Mouse (Mus musculus) neural tube, embryonic 14.5 days (tissue): ENCODE data around the gene Klhl30. TPM values are rescaled to one million over a fixed set of nuclear protein-coding genes. Genes with fewer than 3 reads are reported as not detected.

Experiments
- ATAC-seq: fragments of 200-750 bp; cut with Nextera tagmentation; 2 replicates; pipeline ENCODE4 v1.8.0; 2017; ENCODE audit warnings: low read depth, mild to moderate bottlenecking, moderate TSS enrichment, moderate library complexity
- H3K27ac ChIP-seq: fragments of 300-500 bp; sonication (generic); 2 replicates; pipeline ENCODE4 v1.5.1; 2014; ENCODE audit warnings: low read depth, mild to moderate bottlenecking, control low read depth, low read length, moderate library complexity, mixed read lengths
- H3K27me3 ChIP-seq: fragments of 300-500 bp; sonication (generic); 2 replicates; pipeline ENCODE4 v1.6.1; 2014; ENCODE audit warnings: low read length; ENCODE audit not compliant: control insufficient read depth, insufficient read depth
- H3K36me3 ChIP-seq: fragments of 300-500 bp; sonication (generic); 2 replicates; pipeline ENCODE4 v1.6.1; 2014; ENCODE audit warnings: low read length, mixed read lengths; ENCODE audit not compliant: control insufficient read depth, insufficient read depth
- H3K4me1 ChIP-seq: fragments of 300-500 bp; sonication (generic); 2 replicates; pipeline ENCODE4 v1.6.1; 2014; ENCODE audit warnings: low read length; ENCODE audit not compliant: control insufficient read depth, insufficient read depth
- H3K4me2 ChIP-seq: fragments of 300-500 bp; sonication (generic); 2 replicates; pipeline ENCODE4 v1.6.1; 2014; ENCODE audit warnings: mild to moderate bottlenecking, low read depth, low read length, control low read depth
- H3K4me3 ChIP-seq: fragments of 300-500 bp; sonication (generic); 2 replicates; pipeline ENCODE4 v1.5.1; 2014; ENCODE audit warnings: low read depth, low read length, control low read depth, mixed read lengths
- H3K9ac ChIP-seq: fragments of 300-500 bp; sonication (generic); replicated peaks from 2 replicates; pipeline ENCODE4 v1.6.1; 2014; ENCODE audit warnings: low read depth, mild to moderate bottlenecking, control low read depth, low read length, mixed read lengths
- H3K9me3 ChIP-seq: fragments of 300-500 bp; sonication (generic); 2 replicates; pipeline ENCODE4 v1.6.1; 2016; ENCODE audit warnings: low read length; ENCODE audit not compliant: control insufficient read depth
- WGBS: fragments of 180-500 bp; shearing (Covaris S2); extraction: QIAGEN DNeasy Blood & Tissue Kit; methylation state at CpG from one replicate; pipeline ENCODE4 v1.1.7; 2014; 5-methylcytosine and 5-hydroxymethylcytosine counted together
- polyA plus RNA-seq: library from polyadenylated mRNA; unstranded; fragments of >200 nt; fragmentation: Nextera tagmentation; extraction: Ambion mirVana; gene quantifications from 2 replicates; pipeline ENCODE4 v1.2.1, GENCODE M21; 2014

The Klhl30 gene
- polyA plus RNA-seq, result 0.17 TPM in 1 of 2 replicates, not detected in the other

GRCm38 (mm10) chr1:91350841-91351240 is at the start of gene Klhl30:
Klhl30 (plus strand) TSS chr1:91351016.
- Histone ChIP-seq H3K27me3 (peaks cover 6% of the 10 kb centered on the region), H3K4me2 (no peak within 1 kb of the TSS), H3K9ac (no peak within 1 kb of the TSS), H3K4me1 (no peaks in the 10 kb centered on the region), H3K36me3 (no peaks in the 10 kb centered on the region), H3K27ac (no peak within 1 kb of the TSS), H3K9me3 (no peaks in the 10 kb centered on the region), H3K4me3 (no peak within 1 kb of the TSS)
- no peak for ATAC-seq
- WGBS, result 66% methylated on average over 4 of the region's 4 CpGs

GRCm38 (mm10) chr1:91301206-91301920 is 49.5 kb upstream of the Klhl30 start:
- H3K9ac ChIP-seq, result no peak overlapping the region
- H3K4me1 ChIP-seq, result peaks cover 5% of the 10 kb centered on the region; the same call in 1 of the 2 replicates
- H3K4me2 ChIP-seq, result no peak overlapping the region
- H3K27me3 ChIP-seq, result no peaks in the 10 kb centered on the region
- no peak overlapping the region for H3K27ac ChIP-seq
- no peak overlapping the region for H3K4me3 ChIP-seq
- ATAC-seq, result no peak
- no peaks in the 10 kb centered on the region for H3K36me3 ChIP-seq
- H3K9me3 ChIP-seq, result no peaks in the 10 kb centered on the region
- 83% methylated on average over 3 of the region's 3 CpGs for WGBS

DNA sequence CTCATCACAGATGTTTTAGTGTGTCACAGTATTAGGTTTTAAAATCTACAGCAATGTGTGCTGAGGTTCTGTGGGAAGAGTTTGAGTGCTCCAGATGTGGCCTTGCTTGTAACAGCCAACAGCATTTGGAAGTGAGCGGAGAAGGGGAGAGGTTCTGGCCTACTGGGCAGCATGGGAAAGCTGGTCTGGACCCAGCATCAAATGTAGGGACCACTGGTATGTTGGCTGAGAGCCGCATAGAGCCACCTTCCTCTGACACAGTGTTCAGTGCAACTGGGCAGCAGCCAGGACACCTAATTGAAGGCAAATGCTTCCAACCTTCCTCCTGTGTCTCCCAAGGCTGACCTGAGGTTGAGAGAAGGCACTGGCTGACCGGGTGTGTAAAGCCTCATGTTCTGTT is 48.8 kb upstream of the Klhl30 start:
- H3K4me2 ChIP-seq, result no peak overlapping the region
- H3K9ac ChIP-seq, result no peak overlapping the region
- ATAC-seq, result no peak
- peaks cover 5% of the 10 kb centered on the region; the same call in 1 of the 2 replicates for H3K4me1 ChIP-seq
- no peaks in the 10 kb centered on the region for H3K9me3 ChIP-seq
- WGBS, result 97% methylated on average over 3 of the region's 3 CpGs
- no peaks in the 10 kb centered on the region for H3K36me3 ChIP-seq
- H3K27ac ChIP-seq, result no peak overlapping the region
- H3K27me3 ChIP-seq, result no peaks in the 10 kb centered on the region
- no peak overlapping the region for H3K4me3 ChIP-seq

- Histone ChIP-seq H3K4me3 (no peak overlapping the region), H3K27me3 (no peaks in the 10 kb centered on the region), H3K4me2 (no peak overlapping the region), H3K9me3 (no peaks in the 10 kb centered on the region), H3K4me1 (no peaks in the 10 kb centered on the region), H3K36me3 (peaks cover 11% of the 10 kb centered on the region), H3K9ac (no peak overlapping the region), H3K27ac (no peak overlapping the region)
- ATAC-seq, result no peak
- WGBS, result 92% methylated on average over 4 of the region's 4 CpGs
These were observed 46.2 kb upstream of the Klhl30 start for GRCm38 (mm10) chr1:91304621-91305020.

- no peak overlapping the region for H3K9ac ChIP-seq
- no peak overlapping the region for H3K4me3 ChIP-seq
- no peaks in the 10 kb centered on the region for H3K27me3 ChIP-seq
- H3K36me3 ChIP-seq, result peaks cover 16% of the 10 kb centered on the region
- H3K27ac ChIP-seq, result no peak overlapping the region
- 92% methylated on average over 13 of the region's 13 CpGs for WGBS
- ATAC-seq, result no peak
- H3K4me1 ChIP-seq, result no peaks in the 10 kb centered on the region
- H3K9me3 ChIP-seq, result no peaks in the 10 kb centered on the region
- no peak overlapping the region for H3K4me2 ChIP-seq
These were observed 41.3 kb upstream of the Klhl30 start for GRCm38 (mm10) chr1:91309366-91310085.

DNA sequence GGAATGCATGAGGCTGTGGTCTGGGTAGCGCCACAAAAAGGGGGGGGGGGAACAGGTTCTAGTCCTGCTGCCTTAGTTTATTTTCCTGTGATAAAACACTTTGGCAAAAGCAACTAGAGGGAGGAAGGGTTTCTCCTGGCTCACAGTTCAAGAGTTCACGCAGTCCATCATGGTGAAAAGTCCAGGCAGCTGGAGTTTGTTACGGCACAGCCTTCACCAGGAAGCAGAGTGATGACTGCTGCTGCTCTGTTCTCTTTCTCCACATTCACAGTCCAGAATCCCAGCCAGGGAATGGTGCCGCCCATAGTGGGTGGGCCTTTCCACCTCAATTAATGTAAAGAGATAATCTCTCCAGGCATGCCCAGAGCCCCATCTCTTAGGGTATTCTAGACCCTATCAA is 38.5 kb upstream of the Klhl30 start:
- H3K4me1 ChIP-seq, result no peaks in the 10 kb centered on the region
- no peaks in the 10 kb centered on the region for H3K27me3 ChIP-seq
- no peak overlapping the region for H3K27ac ChIP-seq
- H3K4me3 ChIP-seq, result no peak overlapping the region
- WGBS, result 97% methylated on average over 4 of the region's 4 CpGs
- H3K36me3 ChIP-seq, result peaks cover 16% of the 10 kb centered on the region
- no peak overlapping the region for H3K9ac ChIP-seq
- no peak for ATAC-seq
- H3K4me2 ChIP-seq, result no peak overlapping the region
- H3K9me3 ChIP-seq, result no peaks in the 10 kb centered on the region

DNA sequence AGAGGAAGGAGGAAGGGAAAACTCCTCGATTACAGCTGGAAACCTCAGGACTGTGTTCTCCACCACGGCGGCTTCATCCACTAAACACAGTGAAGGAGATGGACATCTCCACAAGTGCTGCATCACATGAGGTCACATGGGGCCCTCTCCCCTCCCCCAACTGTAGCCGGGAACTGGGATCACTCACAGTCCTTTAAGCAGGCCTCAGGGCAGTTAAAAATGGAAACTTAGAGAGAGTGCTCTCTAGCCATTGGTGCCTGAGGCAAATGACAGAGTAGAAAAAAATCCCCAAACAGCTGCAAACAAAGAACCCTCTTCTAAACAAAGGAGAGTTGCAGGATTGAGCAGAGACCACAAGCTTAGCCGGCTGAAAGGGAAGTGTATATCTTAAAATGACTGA is 37.6 kb upstream of the Klhl30 start:
- Histone ChIP-seq H3K36me3 (peaks cover 16% of the 10 kb centered on the region), H3K27ac (no peak overlapping the region), H3K4me1 (no peaks in the 10 kb centered on the region), H3K9ac (no peak overlapping the region), H3K27me3 (no peaks in the 10 kb centered on the region), H3K9me3 (no peaks in the 10 kb centered on the region), H3K4me2 (no peak overlapping the region), H3K4me3 (no peak overlapping the region)
- ATAC-seq, result no peak
- 56% methylated on average over 5 of the region's 5 CpGs for WGBS

DNA sequence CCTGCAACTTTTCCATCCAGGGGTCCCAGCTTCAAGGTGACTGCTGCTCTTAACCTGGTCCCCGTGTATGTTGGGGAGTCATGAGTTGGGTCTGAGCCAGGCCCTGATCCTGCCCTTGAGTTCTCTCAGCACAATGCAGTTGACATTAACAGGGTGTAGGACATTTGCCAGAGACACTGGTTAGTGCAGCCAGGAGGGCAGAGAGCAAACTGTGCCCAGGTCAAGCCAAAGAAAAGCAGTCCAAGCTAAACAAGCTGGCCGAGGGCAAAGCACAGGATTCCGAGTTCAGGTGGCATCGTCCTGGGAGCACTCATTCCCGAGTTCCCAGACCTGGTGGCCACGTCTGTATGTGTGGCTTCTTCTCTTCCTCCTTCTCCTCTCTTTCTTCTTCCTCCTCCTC is 33.2 kb upstream of the Klhl30 start:
- ATAC-seq, result no peak
- Histone ChIP-seq H3K4me2 (no peak overlapping the region), H3K4me3 (no peak overlapping the region), H3K27ac (no peak overlapping the region), H3K27me3 (no peaks in the 10 kb centered on the region), H3K4me1 (no peaks in the 10 kb centered on the region), H3K9me3 (no peaks in the 10 kb centered on the region), H3K9ac (no peak overlapping the region), H3K36me3 (no peaks in the 10 kb centered on the region)
- 91% methylated on average over 6 of the region's 6 CpGs for WGBS

DNA sequence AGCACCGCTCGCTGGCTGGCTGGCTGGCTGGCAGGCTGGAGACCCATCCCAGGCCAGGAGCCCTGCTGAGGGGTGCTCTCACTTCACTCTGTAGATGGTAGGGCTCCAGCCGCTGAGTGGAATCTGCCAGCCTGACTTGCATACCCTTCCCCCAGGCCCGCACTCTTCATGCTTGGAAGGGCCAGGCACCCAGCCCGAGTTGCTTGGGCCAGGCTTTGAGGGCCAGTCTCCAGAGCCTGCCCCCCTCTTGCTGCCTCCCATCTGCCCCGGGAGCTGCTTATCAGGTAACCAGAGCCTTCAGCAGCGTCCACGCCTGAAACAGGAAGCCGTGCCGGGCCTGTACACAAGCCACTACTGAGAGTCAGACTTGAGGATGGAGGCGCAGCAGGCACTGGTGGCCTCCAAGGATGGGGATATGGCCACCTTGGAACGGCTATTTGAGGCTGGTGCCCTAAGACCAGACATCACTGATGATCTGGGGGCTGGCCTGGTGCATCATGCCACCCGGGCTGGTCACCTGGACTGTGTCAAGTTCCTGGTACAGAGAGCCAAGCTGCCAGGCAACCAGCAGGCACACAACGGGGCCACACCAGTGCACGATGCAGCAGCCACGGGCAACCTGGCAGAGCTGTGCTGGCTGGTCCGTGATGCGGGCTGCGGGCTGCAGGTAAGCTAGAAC is 28.9 kb upstream of the Klhl30 start, which contains the start of gene Espnl:
Gene Espnl (plus strand): TSS at position 316 of the 679 bp plus-strand sequence.
- Histone ChIP-seq H3K9ac (no peak within 1 kb of the TSS), H3K36me3 (no peaks in the 10 kb centered on the region), H3K9me3 (no peaks in the 10 kb centered on the region), H3K4me3 (no peak within 1 kb of the TSS), H3K4me2 (no peak within 1 kb of the TSS), H3K4me1 (no peaks in the 10 kb centered on the region), H3K27ac (no peak within 1 kb of the TSS), H3K27me3 (no peaks in the 10 kb centered on the region)
- WGBS, result 89% methylated on average over 19 of the region's 19 CpGs
- no peak for ATAC-seq
